Mouse (Mus musculus): ENCODE results near the gene Plscr4.
A peak's percentile ranks its signal among the peaks of the same experiment; 100 is the strongest.

Plscr4 gene

GRCm38 (mm10) chr9:92457261-92458058 is at the start of gene Plscr4:
TSS of gene Plscr4 (plus strand) at chr9:92457373.
- peak; percentile 72 for DNase-seq (ENCODE audit: low spot score)

GRCm38 (mm10) chr9:92410225-92410624 is 46.9 kb upstream of the Plscr4 start:
- no peak for DNase-seq (ENCODE audit: low spot score)

GRCm38 (mm10) chr9:92412045-92412444 is 45.1 kb upstream of the Plscr4 start:
- DNase-seq (ENCODE audit: low spot score) = no peak

GRCm38 (mm10) chr9:92413684-92414083 is 43.5 kb upstream of the Plscr4 start:
- no peak for DNase-seq (ENCODE audit: low spot score)

- DNase-seq (ENCODE audit: low spot score) = no peak
Measured at GRCm38 (mm10) chr9:92437781-92438180, 19.4 kb upstream of the Plscr4 start.

GRCm38 (mm10) chr9:92441468-92441867 is 15.7 kb upstream of the Plscr4 start:
- no peak for DNase-seq (ENCODE audit: low spot score)

GRCm38 (mm10) chr9:92444536-92444935 is 12.6 kb upstream of the Plscr4 start:
- DNase-seq (ENCODE audit: low spot score) = no peak

- DNase-seq (ENCODE audit: low spot score) = no peak
Measured at GRCm38 (mm10) chr9:92456605-92457004, 568 bp upstream of the Plscr4 start.

GRCm38 (mm10) chr9:92458059-92458402 is 858 bp downstream of the Plscr4 start:
- no peak for DNase-seq (ENCODE audit: low spot score)

GRCm38 (mm10) chr9:92458418-92458817 is 1.2 kb downstream of the Plscr4 start:
- no peak for DNase-seq (ENCODE audit: low spot score)

- DNase-seq (ENCODE audit: low spot score) = no peak
Measured at GRCm38 (mm10) chr9:92467724-92468123, 10.6 kb downstream of the Plscr4 start.

- no peak for DNase-seq (ENCODE audit: low spot score)
Measured at GRCm38 (mm10) chr9:92472256-92472855, 15.2 kb downstream of the Plscr4 start.

GRCm38 (mm10) chr9:92473178-92473577 is 16.0 kb downstream of the Plscr4 start:
- no peak for DNase-seq (ENCODE audit: low spot score)

GRCm38 (mm10) chr9:92474244-92474643 is 17.1 kb downstream of the Plscr4 start:
- no peak for DNase-seq (ENCODE audit: low spot score)

- DNase-seq (ENCODE audit: low spot score) = no peak
Measured at GRCm38 (mm10) chr9:92481663-92482062, 24.5 kb downstream of the Plscr4 start.

- DNase-seq (ENCODE audit: low spot score) = no peak
Measured at GRCm38 (mm10) chr9:92482551-92482950, 25.4 kb downstream of the Plscr4 start.

- no peak for DNase-seq (ENCODE audit: low spot score)
Measured at GRCm38 (mm10) chr9:92484710-92485267, 27.6 kb downstream of the Plscr4 start.

GRCm38 (mm10) chr9:92489857-92490256 is 32.7 kb downstream of the Plscr4 start:
- no peak for DNase-seq (ENCODE audit: low spot score)

- DNase-seq (ENCODE audit: low spot score) = no peak
Measured at GRCm38 (mm10) chr9:92490319-92490718, 33.1 kb downstream of the Plscr4 start.

- DNase-seq (ENCODE audit: low spot score) = no peak
Measured at GRCm38 (mm10) chr9:92491274-92491673, 34.1 kb downstream of the Plscr4 start.

GRCm38 (mm10) chr9:92499710-92500410 is 42.7 kb downstream of the Plscr4 start:
- DNase-seq (ENCODE audit: low spot score) = peak; percentile 57

- DNase-seq (ENCODE audit: low spot score) = no peak
Measured at GRCm38 (mm10) chr9:92504256-92504655, 47.1 kb downstream of the Plscr4 start.

- DNase-seq (ENCODE audit: low spot score) = no peak
Measured at GRCm38 (mm10) chr9:92504889-92505288, 47.7 kb downstream of the Plscr4 start.

Data from ovary, adult 18-20 months (tissue).